Mouse (Mus musculus) brain, embryonic 14.5 days (tissue): ENCODE data around the gene Tomm5.

Source experiments
- CTCF ChIP-seq: fragments of 200-500 bp; IDR thresholded peaks from 2 replicates; pipeline ENCODE4 v1.5.1; 2012; ENCODE audit warnings: inconsistent platforms, mild to moderate bottlenecking, moderate library complexity, borderline replicate concordance; ENCODE audit not compliant: insufficient read depth, insufficient read length; ENCODE audit errors: extremely low read depth
- POLR2A ChIP-seq: fragments of 200-500 bp; IDR thresholded peaks from 2 replicates; pipeline ENCODE4 v1.6.1; 2012; ENCODE audit warnings: mild to moderate bottlenecking, inconsistent platforms, borderline replicate concordance; ENCODE audit not compliant: poor library complexity, insufficient read depth, insufficient read length, severe bottlenecking; ENCODE audit errors: extremely low read depth

DNA sequence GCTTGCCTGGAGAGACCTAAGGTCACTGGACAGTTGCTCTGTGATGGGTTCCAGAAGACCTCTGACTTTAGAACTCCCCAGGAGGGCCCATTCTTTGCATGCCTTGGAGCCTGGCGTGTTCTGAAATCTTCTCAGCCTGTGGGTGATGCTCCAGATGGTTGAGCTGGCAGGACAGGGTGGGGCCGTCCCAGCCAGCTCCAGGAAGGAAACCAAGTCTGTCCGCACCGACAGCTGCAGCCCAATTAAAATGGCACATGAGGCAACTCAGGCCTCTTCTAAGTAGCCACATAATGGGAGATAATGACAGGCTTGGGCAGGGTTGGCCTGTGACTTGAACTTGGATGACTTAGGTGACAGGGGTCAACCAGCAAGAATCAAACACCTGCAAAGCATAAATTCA is 29.7 kb upstream of the Tomm5 start:
- TF ChIP-seq POLR2A (no peak), CTCF (no peak)
